Mouse (Mus musculus) monocyte, adult 59 days (primary cell): ENCODE data around the gene Fam19a2. TPM values are rescaled to one million over a fixed set of nuclear protein-coding genes. Genes with fewer than 3 reads are reported as not detected.

ENCODE experiments used
- total RNA-seq, 2 experiments: library from RNA; stranded (reverse); gene quantifications; one replicate each; pipeline ENCODE4 v1.2.4; 2023

Fam19a2 gene
- not detected for total RNA-seq

GRCm38 (mm10) chr10:123263876-123264309 is at the start of gene Fam19a2:
TSS of gene Fam19a2 (plus strand) at chr10:123263996.

Other genes starting within 250 kb of the Fam19a2 start
- gene Mon2, start 187.5 kb upstream of the Fam19a2 start, total RNA-seq, result 10 to 100 TPM; 95.3 to 97.0 TPM
- gene Usp15, start 67.0 kb upstream of the Fam19a2 start, total RNA-seq, result 100 to 1,000 TPM; 106 to 116 TPM